Mouse (Mus musculus) neural tube, embryonic 12.5 days (tissue): Measurements from ENCODE around the gene Erbb3. TPM values are rescaled to one million over a fixed set of nuclear protein-coding genes. Genes with fewer than 3 reads are reported as not detected.

Experiments used
- microRNA-seq: library from miRNA; unstranded; fragments of <30 nt; microRNA quantifications from one replicate; pipeline ENCODE4, GENCODE M21; 2017
- polyA plus RNA-seq: library from polyadenylated mRNA; unstranded; fragments of >200 nt; fragmentation: Nextera tagmentation; extraction: Ambion mirVana; gene quantifications from 2 replicates; pipeline ENCODE4 v1.2.1, GENCODE M21; 2016

The Erbb3 gene
- polyA plus RNA-seq, 1 experiment from 2014 or later = 16.0 TPM

Small RNA genes lying within 50 kb of the gene (microRNA-seq; reads per million reads assigned to microRNA genes)
- gene Gm47275 (not detected), gene Mir6917 (not detected)

Other genes starting within 250 kb of the Erbb3 start
- 33.3 and 35.2 TPM in 2 replicates for gene Coq10a, start 220.7 kb downstream of the Erbb3 start, polyA plus RNA-seq
- gene Ankrd52, start 212.5 kb downstream of the Erbb3 start, polyA plus RNA-seq = 10.2 and 13.2 TPM in 2 replicates
- gene Slc39a5, start 188.4 kb downstream of the Erbb3 start, polyA plus RNA-seq = not detected in 2 replicates
- gene Nabp2, start 178.2 kb downstream of the Erbb3 start, polyA plus RNA-seq = 109 and 115 TPM in 2 replicates
- gene Rnf41, start 178.0 kb downstream of the Erbb3 start, polyA plus RNA-seq = 61.3 and 61.4 TPM in 2 replicates
- gene Smarcc2, start 130.4 kb downstream of the Erbb3 start, polyA plus RNA-seq = 174 and 177 TPM in 2 replicates
- gene Myl6, start 95.5 kb downstream of the Erbb3 start, polyA plus RNA-seq = 879 and 909 TPM in 2 replicates
- 3.1 and 3.9 TPM in 2 replicates for gene Myl6b, start 91.0 kb downstream of the Erbb3 start, polyA plus RNA-seq
- gene Esyt1, start 63.8 kb downstream of the Erbb3 start, polyA plus RNA-seq = 38.3 and 45.3 TPM in 2 replicates
- gene Zc3h10, start 41.9 kb downstream of the Erbb3 start, polyA plus RNA-seq = 18.9 and 20.3 TPM in 2 replicates
- 2,521 and 2,605 TPM in 2 replicates for gene Rpl41, start 40.3 kb downstream of the Erbb3 start, polyA plus RNA-seq
- gene Pa2g4, start 23.7 kb downstream of the Erbb3 start, polyA plus RNA-seq = 155 and 156 TPM in 2 replicates
- gene Rps26, start 37.1 kb upstream of the Erbb3 start, polyA plus RNA-seq = 471 and 498 TPM in 2 replicates
- gene Ikzf4, start 56.3 kb upstream of the Erbb3 start, polyA plus RNA-seq = 7.9 and 8.3 TPM in 2 replicates
- gene Suox, start 84.4 kb upstream of the Erbb3 start, polyA plus RNA-seq = 13.9 and 15.6 TPM in 2 replicates
- 90.8 and 101 TPM in 2 replicates for gene Rab5b, start 106.6 kb upstream of the Erbb3 start, polyA plus RNA-seq
- gene Pmel, start 114.5 kb upstream of the Erbb3 start, polyA plus RNA-seq = 2.4 and 3.7 TPM in 2 replicates
- 64.0 and 65.8 TPM in 2 replicates for gene Cdk2, start 115.4 kb upstream of the Erbb3 start, polyA plus RNA-seq
- 5.5 and 6.8 TPM in 2 replicates for gene Dgka, start 155.2 kb upstream of the Erbb3 start, polyA plus RNA-seq
- gene Pym1, start 158.2 kb upstream of the Erbb3 start, polyA plus RNA-seq = 49.1 and 50.5 TPM in 2 replicates
- 0.28 and 0.54 TPM in 2 replicates for gene Mmp19, start 201.3 kb upstream of the Erbb3 start, polyA plus RNA-seq
- 60.2 and 63.3 TPM in 2 replicates for gene Dnajc14, start 214.4 kb upstream of the Erbb3 start, polyA plus RNA-seq
- 18.7 and 19.7 TPM in 2 replicates for gene Tmem198b, start 214.7 kb upstream of the Erbb3 start, polyA plus RNA-seq
- 198 and 235 TPM in 2 replicates for gene Sarnp, start 227.7 kb upstream of the Erbb3 start, polyA plus RNA-seq
- 31.2 and 37.2 TPM in 2 replicates for gene Ormdl2, start 232.0 kb upstream of the Erbb3 start, polyA plus RNA-seq